Mouse (Mus musculus) embryo, embryonic 10.5 days (tissue): ENCODE results near the gene Cpa1.

ENCODE experiments used
- DNase-seq: peaks from one replicate; pipeline ENCODE4 v3.0.0-alpha.2; 2015; ENCODE audit warnings: low spot score

Gene Cpa1

GRCm38 (mm10) chr6:30620994-30621393 lies 18.0 kb upstream of the Cpa1 start:
- DNase-seq, result no peak

GRCm38 (mm10) chr6:30621986-30622389 lies 17.0 kb upstream of the Cpa1 start:
- no peak for DNase-seq

GRCm38 (mm10) chr6:30624763-30625162 lies 14.3 kb upstream of the Cpa1 start:
- DNase-seq, result no peak

- DNase-seq, result peak; percentile 68
These were observed 10.9 kb upstream of the Cpa1 start for GRCm38 (mm10) chr6:30628152-30628551.

- no peak for DNase-seq
These were observed 9.0 kb upstream of the Cpa1 start for GRCm38 (mm10) chr6:30629989-30630388.

- DNase-seq, result peak; percentile 65
These were observed 3.6 kb upstream of the Cpa1 start for GRCm38 (mm10) chr6:30635361-30635862.

GRCm38 (mm10) chr6:30636186-30636842 lies 2.7 kb upstream of the Cpa1 start:
- DNase-seq, result peak; percentile 83

- no peak for DNase-seq
These were observed 4.9 kb downstream of the Cpa1 start for GRCm38 (mm10) chr6:30643694-30644460.

- DNase-seq, result peak; percentile 19
These were observed 5.4 kb downstream of the Cpa1 start for GRCm38 (mm10) chr6:30644462-30644861.

GRCm38 (mm10) chr6:30645379-30645778 lies 6.4 kb downstream of the Cpa1 start:
- DNase-seq, result no peak

GRCm38 (mm10) chr6:30649651-30650296 lies 10.8 kb downstream of the Cpa1 start:
- DNase-seq, result no peak

GRCm38 (mm10) chr6:30652425-30653188 lies 13.6 kb downstream of the Cpa1 start:
- peak; percentile 33 for DNase-seq

- DNase-seq, result no peak
These were observed 14.5 kb downstream of the Cpa1 start for GRCm38 (mm10) chr6:30653518-30653917.

GRCm38 (mm10) chr6:30654402-30654859 lies 15.4 kb downstream of the Cpa1 start:
- peak; percentile 45 for DNase-seq

- DNase-seq, result no peak
These were observed 15.9 kb downstream of the Cpa1 start for GRCm38 (mm10) chr6:30654932-30655331.

- DNase-seq, result no peak
These were observed 18.3 kb downstream of the Cpa1 start for GRCm38 (mm10) chr6:30657279-30657678.

GRCm38 (mm10) chr6:30658619-30659018 lies 19.6 kb downstream of the Cpa1 start:
- DNase-seq, result no peak

GRCm38 (mm10) chr6:30664776-30665175 lies 25.8 kb downstream of the Cpa1 start:
- DNase-seq, result no peak

- no peak for DNase-seq
These were observed 26.3 kb downstream of the Cpa1 start for GRCm38 (mm10) chr6:30665296-30665695.

- DNase-seq, result no peak
These were observed 27.0 kb downstream of the Cpa1 start for GRCm38 (mm10) chr6:30666043-30666442.

- no peak for DNase-seq
These were observed 28.6 kb downstream of the Cpa1 start for GRCm38 (mm10) chr6:30667585-30667984.

- DNase-seq, result no peak
These were observed 32.7 kb downstream of the Cpa1 start for GRCm38 (mm10) chr6:30671696-30672095.
